Mouse (Mus musculus) hindbrain, embryonic 14.5 days (tissue): Measurements from ENCODE around the gene Rela. TPM values are rescaled to one million over a fixed set of nuclear protein-coding genes. Genes with fewer than 3 reads are reported as not detected.
"Not testable (repeated sequence)": the region's sequence is repeated elsewhere in the genome, so short reads cannot be mapped to it uniquely, and the experiment has no call there.

ENCODE experiments used
- ATAC-seq: fragments of 200-750 bp; cut with Nextera tagmentation; 2 replicates; pipeline ENCODE4 v1.8.0; 2017; ENCODE audit warnings: moderate number of reproducible peaks, mild to moderate bottlenecking, moderate TSS enrichment, moderate library complexity; ENCODE audit not compliant: low FRiP score
- DNase-seq: peaks from one replicate; pipeline ENCODE4 v3.0.0-alpha.2; 2015; ENCODE audit warnings: low spot score
- H3K27ac ChIP-seq: fragments of 300-500 bp; sonication (generic); 2 replicates; pipeline ENCODE4 v1.5.1; 2014; ENCODE audit warnings: mild to moderate bottlenecking, moderate library complexity
- H3K27me3 ChIP-seq: fragments of 300-500 bp; sonication (generic); 2 replicates; pipeline ENCODE4 v1.6.1; 2014; ENCODE audit warnings: mild to moderate bottlenecking, low read length, mixed read lengths; ENCODE audit not compliant: control insufficient read depth, insufficient read depth
- H3K36me3 ChIP-seq: fragments of 300-500 bp; sonication (generic); replicated peaks from 2 replicates; pipeline ENCODE4 v1.6.1; 2014; ENCODE audit not compliant: control insufficient read depth, insufficient read depth
- H3K4me1 ChIP-seq: fragments of 300-500 bp; sonication (generic); replicated peaks from 2 replicates; pipeline ENCODE4 v1.6.1; 2014; ENCODE audit warnings: antibody characterized with exemption, low read length, mixed read lengths; ENCODE audit not compliant: control insufficient read depth, insufficient read depth
- H3K4me2 ChIP-seq: fragments of 300-500 bp; sonication (generic); replicated peaks from 2 replicates; pipeline ENCODE4 v1.6.1; 2014; ENCODE audit warnings: mild to moderate bottlenecking, moderate library complexity
- H3K4me3 ChIP-seq: fragments of 300-500 bp; sonication (generic); replicated peaks from 2 replicates; pipeline ENCODE4 v1.5.1; 2014; ENCODE audit warnings: mild to moderate bottlenecking, low read length
- H3K9ac ChIP-seq: fragments of 300-500 bp; sonication (generic); 2 replicates; pipeline ENCODE4 v1.6.1; 2014
- H3K9me3 ChIP-seq: fragments of 300-500 bp; sonication (generic); 2 replicates; pipeline ENCODE4 v1.6.1; 2016; ENCODE audit warnings: low read length; ENCODE audit not compliant: control insufficient read depth
- WGBS: fragments of 180-500 bp; shearing (Covaris S2); extraction: QIAGEN DNeasy Blood & Tissue Kit; methylation state at CpG from one replicate; pipeline ENCODE4 v1.1.7; 2014; 5-methylcytosine and 5-hydroxymethylcytosine counted together
- polyA plus RNA-seq: library from polyadenylated mRNA; unstranded; fragments of >200 nt; fragmentation: Nextera tagmentation; extraction: Ambion mirVana; gene quantifications from 2 replicates; pipeline ENCODE4 v1.2.1, GENCODE M21; 2014

The Rela gene
- polyA plus RNA-seq, 1 experiment from 2014 or later = 31.0 TPM

GRCm38 (mm10) chr19:5680432-5680831 lies 43.1 kb downstream of the Rela start:
- WGBS = 88% methylated on average over 4 of the region's 4 CpGs
- ATAC-seq = no peak
- Histone ChIP-seq H3K4me1 (no peaks in the 10 kb centered on the region), H3K9me3 (no peaks in the 10 kb centered on the region), H3K27me3 (no peaks in the 10 kb centered on the region), H3K4me3 (no peak overlapping the region), H3K27ac (no peak overlapping the region), H3K36me3 (peaks cover 94% of the 10 kb centered on the region), H3K4me2 (no peak overlapping the region), H3K9ac (no peak overlapping the region)
- DNase-seq = no peak

GRCm38 (mm10) chr19:5684236-5684635 lies 47.0 kb downstream of the Rela start:
- WGBS = 91% methylated on average over 12 of the region's 12 CpGs
- ATAC-seq = no peak
- H3K36me3 ChIP-seq = peaks cover 74% of the 10 kb centered on the region
- no peak overlapping the region for H3K27ac ChIP-seq
- no peaks in the 10 kb centered on the region for H3K9me3 ChIP-seq
- H3K4me2 ChIP-seq = no peak overlapping the region
- no peak for DNase-seq
- no peak overlapping the region for H3K4me3 ChIP-seq
- peaks cover 10% of the 10 kb centered on the region for H3K4me1 ChIP-seq
- no peak overlapping the region for H3K9ac ChIP-seq
- H3K27me3 ChIP-seq = no peaks in the 10 kb centered on the region

GRCm38 (mm10) chr19:5684985-5685384 lies 47.7 kb downstream of the Rela start:
- DNase-seq = no peak
- H3K27ac ChIP-seq = no peak overlapping the region
- 91% methylated on average over 13 of the region's 13 CpGs for WGBS

GRCm38 (mm10) chr19:5685431-5685830 lies 48.1 kb downstream of the Rela start:
- WGBS = 94% methylated on average over 19 of the region's 19 CpGs
- H3K27me3 ChIP-seq = no peaks in the 10 kb centered on the region
- H3K4me2 ChIP-seq = no peak overlapping the region
- DNase-seq = no peak
- H3K36me3 ChIP-seq = peaks cover 62% of the 10 kb centered on the region
- H3K9ac ChIP-seq = no peak overlapping the region
- no peak overlapping the region for H3K4me3 ChIP-seq
- peaks cover 17% of the 10 kb centered on the region for H3K4me1 ChIP-seq
- H3K27ac ChIP-seq = no peak overlapping the region
- no peaks in the 10 kb centered on the region for H3K9me3 ChIP-seq
- no peak for ATAC-seq

More at GRCm38 (mm10) chr19:5684985-5685384, 47.7 kb downstream of the Rela start:
- H3K4me2 ChIP-seq = no peak overlapping the region
- no peak overlapping the region for H3K9ac ChIP-seq
- H3K9me3 ChIP-seq = no peaks in the 10 kb centered on the region
- peaks cover 66% of the 10 kb centered on the region for H3K36me3 ChIP-seq
- no peaks in the 10 kb centered on the region for H3K27me3 ChIP-seq
- peaks cover 12% of the 10 kb centered on the region for H3K4me1 ChIP-seq
- ATAC-seq = no peak
- no peak overlapping the region for H3K4me3 ChIP-seq

GRCm38 (mm10) chr19:5685861-5686260 lies 48.6 kb downstream of the Rela start:
- 94% methylated on average over 11 of the region's 11 CpGs for WGBS
- Histone ChIP-seq H3K27ac (no peak overlapping the region), H3K4me2 (no peak overlapping the region), H3K36me3 (peaks cover 58% of the 10 kb centered on the region), H3K9ac (no peak overlapping the region), H3K27me3 (no peaks in the 10 kb centered on the region), H3K9me3 (no peaks in the 10 kb centered on the region), H3K4me3 (no peak overlapping the region), H3K4me1 (peaks cover 21% of the 10 kb centered on the region)
- ATAC-seq (no peak), DNase-seq (no peak)

- DNase-seq = no peak
- no peak for ATAC-seq
- H3K9ac ChIP-seq = no peak overlapping the region
Measured at GRCm38 (mm10) chr19:5686437-5686836, 49.2 kb downstream of the Rela start.

GRCm38 (mm10) chr19:5686954-5687353 lies 49.7 kb downstream of the Rela start:
- Histone ChIP-seq H3K36me3 (peaks cover 51% of the 10 kb centered on the region), H3K4me1 (peaks cover 32% of the 10 kb centered on the region), H3K4me2 (peak overlapping the region; percentile 99; the same call in 1 of the 2 replicates)
- H3K27ac ChIP-seq, H3K27me3 ChIP-seq, DNase-seq, H3K9ac ChIP-seq, H3K9me3 ChIP-seq, H3K4me3 ChIP-seq, ATAC-seq: not testable (repeated sequence)
- 95% methylated on average over 12 of the region's 12 CpGs for WGBS

More at GRCm38 (mm10) chr19:5686437-5686836, 49.2 kb downstream of the Rela start:
- no peak overlapping the region for H3K4me2 ChIP-seq
- H3K27me3 ChIP-seq = no peaks in the 10 kb centered on the region
- no peak overlapping the region for H3K4me3 ChIP-seq
- H3K27ac ChIP-seq = no peak overlapping the region
- peaks cover 27% of the 10 kb centered on the region for H3K4me1 ChIP-seq
- H3K36me3 ChIP-seq = peaks cover 53% of the 10 kb centered on the region
- H3K9me3 ChIP-seq = no peaks in the 10 kb centered on the region
- WGBS = 96% methylated on average over 13 of the region's 13 CpGs

- ATAC-seq (no peak), DNase-seq (no peak)
- no peaks in the 10 kb centered on the region for H3K9me3 ChIP-seq
- peaks cover 43% of the 10 kb centered on the region for H3K36me3 ChIP-seq
- H3K4me3 ChIP-seq = peak overlapping the region; percentile 97
- peak overlapping the region; percentile 99 for H3K4me2 ChIP-seq
- H3K9ac ChIP-seq = peak overlapping the region; percentile 93
- peaks cover 32% of the 10 kb centered on the region for H3K4me1 ChIP-seq
- 23% methylated on average over 9 of the region's 9 CpGs for WGBS
- H3K27ac ChIP-seq = peak overlapping the region; percentile 78
- H3K27me3 ChIP-seq = no peaks in the 10 kb centered on the region
Measured at GRCm38 (mm10) chr19:5687738-5688137, 50.5 kb downstream of the Rela start.

- Histone ChIP-seq H3K4me1 (peaks cover 32% of the 10 kb centered on the region), H3K27ac (peak within 1 kb of the TSS; percentile 78), H3K36me3 (peaks cover 42% of the 10 kb centered on the region), H3K4me3 (peak within 1 kb of the TSS; percentile 97), H3K4me2 (peak within 1 kb of the TSS; percentile 99), H3K9me3 (no peaks in the 10 kb centered on the region), H3K27me3 (no peaks in the 10 kb centered on the region), H3K9ac (peak within 1 kb of the TSS; percentile 93)
- DNase-seq (peak; percentile 98), ATAC-seq (peak; percentile 94)
- WGBS = under 1% methylated on average over 69 of the region's 69 CpGs
Measured at GRCm38 (mm10) chr19:5688200-5689087, 51.2 kb downstream of the Rela start, which contains the start of the genes Map3k11 and Pcnx3. Gene Map3k11, plus strand, starts transcription at chr19:5688742. Gene Pcnx3, minus strand, starts transcription at chr19:5688908.
